Mouse (Mus musculus) thymus, adult 2 months (tissue): ENCODE measurements at regions not wholly inside any gene's neighbourhood (a gene's known extent, or its start where the extent isn't known, plus 50 kb on each side); places are given as distances from the start of the nearest gene placed in this dataset.

Experiments used
- DNase-seq: peaks from one replicate; pipeline ENCODE4 v3.0.0; 2021
- H3K27ac ChIP-seq: fragments of 200-500 bp; 2 replicates; pipeline ENCODE4 v1.5.1; 2012; ENCODE audit warnings: low read length, control low read depth; ENCODE audit not compliant: control insufficient read depth, insufficient read depth
- H3K27me3 ChIP-seq: fragments of 200-500 bp; 2 replicates; pipeline ENCODE4 v1.6.1; 2012; ENCODE audit warnings: mild to moderate bottlenecking, low read length, moderate library complexity, mixed read lengths; ENCODE audit not compliant: control insufficient read depth, insufficient read depth
- H3K36me3 ChIP-seq: fragments of 200-500 bp; 2 replicates; pipeline ENCODE4 v1.6.1; 2012; ENCODE audit warnings: mild to moderate bottlenecking, low read length, moderate library complexity; ENCODE audit not compliant: control insufficient read depth, insufficient read depth
- H3K4me1 ChIP-seq: fragments of 200-500 bp; replicated peaks from 2 replicates; pipeline ENCODE4 v1.6.1; 2012; ENCODE audit warnings: low read length; ENCODE audit not compliant: control insufficient read depth, insufficient read depth
- H3K4me3 ChIP-seq: fragments of 200-500 bp; 2 replicates; pipeline ENCODE4 v1.5.1; 2012; ENCODE audit warnings: mild to moderate bottlenecking, low read length, control low read depth, moderate library complexity; ENCODE audit not compliant: control insufficient read depth, insufficient read depth
- CTCF ChIP-seq: fragments of 200-500 bp; IDR thresholded peaks from 2 replicates; pipeline ENCODE4 v1.5.1; 2012; ENCODE audit warnings: mild to moderate bottlenecking, control low read depth, low read length, moderate library complexity, borderline replicate concordance; ENCODE audit not compliant: control insufficient read depth, poor library complexity, insufficient read depth; ENCODE audit errors: extremely low read depth
- POLR2A ChIP-seq: fragments of 200-500 bp; IDR thresholded peaks from 2 replicates; pipeline ENCODE4 v1.6.1; 2012; ENCODE audit warnings: mild to moderate bottlenecking, low read length, control low read depth, moderate library complexity; ENCODE audit not compliant: control insufficient read depth, poor library complexity, insufficient read depth; ENCODE audit errors: extremely low read depth
- WGBS: fragments of 180-500 bp; shearing (Covaris S2); methylation state at CpG from one replicate; pipeline ENCODE4 v1.1.7; 2018; 5-methylcytosine and 5-hydroxymethylcytosine counted together

- H3K27me3 ChIP-seq, result no peaks in the 10 kb centered on the region
- H3K27ac ChIP-seq, result no peak overlapping the region
- H3K4me3 ChIP-seq, result no peak overlapping the region
- H3K4me1 ChIP-seq, result no peaks in the 10 kb centered on the region
- H3K36me3 ChIP-seq, result no peaks in the 10 kb centered on the region
- DNase-seq, result no peak
- TF ChIP-seq POLR2A (no peak), CTCF (no peak)
Observed at GRCm38 (mm10) chr9:61779165-61779564, 135.2 kb downstream of the Rplp1 start.

DNA sequence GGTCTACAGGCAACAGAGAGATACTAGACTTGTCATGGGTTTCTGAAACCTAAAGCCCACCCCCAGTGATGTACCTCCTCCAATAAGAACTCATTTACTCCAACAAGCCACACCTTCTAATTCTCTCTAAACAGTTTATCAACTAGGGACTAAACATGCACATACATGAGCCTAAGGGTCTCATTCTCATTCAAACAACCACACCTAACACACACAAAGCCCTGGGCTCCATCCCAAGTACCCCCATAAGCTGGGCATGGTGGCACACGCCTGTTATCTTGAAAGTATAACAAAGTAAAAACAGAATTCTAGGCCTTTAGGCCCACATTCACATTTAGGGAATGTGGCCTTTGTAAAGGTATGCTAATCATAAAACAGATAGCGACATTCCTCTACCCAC, 137.9 kb downstream of the Rplp1 start:
- H3K27ac ChIP-seq, result no peak overlapping the region
- H3K4me3 ChIP-seq, result no peak overlapping the region
- H3K4me1 ChIP-seq, result no peaks in the 10 kb centered on the region
- WGBS, result 91% methylated on average over 2 of the region's 2 CpGs
- H3K27me3 ChIP-seq, result no peaks in the 10 kb centered on the region
- DNase-seq, result no peak
- no peaks in the 10 kb centered on the region for H3K36me3 ChIP-seq
- TF ChIP-seq CTCF (no peak), POLR2A (no peak)

DNA sequence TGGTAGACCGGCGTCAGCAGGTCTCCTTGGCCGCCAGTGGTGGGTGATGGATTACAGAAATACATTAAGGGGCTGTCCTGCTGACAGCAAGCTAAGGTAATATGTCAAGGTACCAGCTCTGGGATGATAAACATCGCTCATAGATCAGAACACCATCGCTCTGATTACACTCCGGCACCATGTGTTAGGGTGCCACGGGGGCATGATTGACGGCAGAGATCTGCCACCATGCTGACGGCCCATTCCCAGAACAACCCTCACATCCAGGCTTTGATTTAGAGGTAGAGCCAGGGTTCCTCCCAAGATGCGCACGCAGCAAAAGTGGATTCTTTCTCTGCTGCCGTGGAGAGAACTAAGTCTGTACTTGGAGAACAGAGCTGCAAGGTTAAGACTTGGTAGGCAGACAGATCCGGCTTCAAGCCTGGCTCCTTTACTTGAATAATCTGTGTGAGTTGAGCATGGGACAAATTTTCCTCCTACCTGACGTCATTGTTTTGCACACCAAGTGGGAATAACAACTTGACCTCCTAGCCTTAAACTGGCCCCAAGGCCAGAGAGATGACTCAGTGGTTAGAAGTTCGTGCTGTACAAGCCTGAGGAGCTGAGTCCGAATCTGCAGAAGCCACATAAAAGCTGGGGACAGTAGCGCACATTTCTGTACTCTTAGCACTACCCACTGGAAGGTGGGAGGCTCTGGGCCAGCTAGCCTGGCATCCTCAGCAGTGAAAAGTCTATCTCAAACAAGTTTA, 144.0 kb downstream of the Rplp1 start:
- H3K27me3 ChIP-seq, result no peaks in the 10 kb centered on the region
- H3K27ac ChIP-seq, result no peak overlapping the region
- no peak for DNase-seq
- H3K36me3 ChIP-seq, result no peaks in the 10 kb centered on the region
- TF ChIP-seq POLR2A, result no peak
- no peak for TF ChIP-seq CTCF
- 91% methylated on average over 17 of the region's 17 CpGs for WGBS
- H3K4me3 ChIP-seq, result no peak overlapping the region
- peaks cover 11% of the 10 kb centered on the region for H3K4me1 ChIP-seq

- Histone ChIP-seq H3K27ac (peak overlapping the region; percentile 43; the same call in 1 of the 2 replicates), H3K4me3 (no peak overlapping the region), H3K4me1 (peaks cover 17% of the 10 kb centered on the region), H3K27me3 (no peaks in the 10 kb centered on the region), H3K36me3 (no peaks in the 10 kb centered on the region)
- TF ChIP-seq CTCF (no peak), POLR2A (no peak)
- WGBS, result 98% methylated on average over 6 of the region's 6 CpGs
- DNase-seq, result no peak
Observed at GRCm38 (mm10) chr9:61766187-61766586, 148.2 kb downstream of the Rplp1 start.

GRCm38 (mm10) chr9:61765366-61765765, 149.0 kb downstream of the Rplp1 start:
- Histone ChIP-seq H3K27me3 (no peaks in the 10 kb centered on the region), H3K27ac (peak overlapping the region; percentile 92), H3K4me1 (peaks cover 17% of the 10 kb centered on the region), H3K4me3 (no peak overlapping the region), H3K36me3 (no peaks in the 10 kb centered on the region)
- TF ChIP-seq CTCF, result no peak
- no peak for TF ChIP-seq POLR2A
- DNase-seq, result peak; percentile 54
- 23% methylated on average over 5 of the region's 5 CpGs for WGBS

- H3K4me1 ChIP-seq, result peaks cover 32% of the 10 kb centered on the region
- no peak overlapping the region for H3K27ac ChIP-seq
- 98% methylated on average over 3 of the region's 3 CpGs for WGBS
- DNase-seq, result no peak
- no peak overlapping the region for H3K4me3 ChIP-seq
- H3K36me3 ChIP-seq, result no peaks in the 10 kb centered on the region
- no peaks in the 10 kb centered on the region for H3K27me3 ChIP-seq
- TF ChIP-seq POLR2A (no peak), CTCF (no peak)
Observed at GRCm38 (mm10) chr9:61757806-61758205, 156.5 kb downstream of the Rplp1 start.

- H3K27me3 ChIP-seq, result no peaks in the 10 kb centered on the region
- WGBS, result 95% methylated on average over 24 of the region's 24 CpGs
- no peak overlapping the region for H3K27ac ChIP-seq
- H3K36me3 ChIP-seq, result no peaks in the 10 kb centered on the region
- no peak overlapping the region for H3K4me3 ChIP-seq
- no peak for DNase-seq
- H3K4me1 ChIP-seq, result peaks cover 32% of the 10 kb centered on the region
- TF ChIP-seq CTCF (no peak), POLR2A (no peak)
Observed at GRCm38 (mm10) chr9:61756801-61757342, 157.5 kb downstream of the Rplp1 start.
